Mouse (Mus musculus) testis, adult 2 months (tissue): ENCODE measurements around the gene Psmd6.

Experiments
- CTCF ChIP-seq: fragments of 200-500 bp; IDR thresholded peaks from 2 replicates; pipeline ENCODE4 v1.5.1; 2012; ENCODE audit warnings: low read depth, mild to moderate bottlenecking, inconsistent platforms, low read length, moderate library complexity; ENCODE audit not compliant: control insufficient read depth, insufficient read depth, insufficient replicate concordance
- POLR2A ChIP-seq: fragments of 200-500 bp; IDR thresholded peaks from 2 replicates; pipeline ENCODE4 v1.6.1; 2012; ENCODE audit warnings: low read depth, mild to moderate bottlenecking, inconsistent platforms, low read length, moderate library complexity; ENCODE audit not compliant: control insufficient read depth

GRCm38 (mm10) chr14:14088016-14088791, 32.6 kb downstream of the Psmd6 start:
- no peak for TF ChIP-seq CTCF
- no peak for TF ChIP-seq POLR2A
